Mouse (Mus musculus) testis, adult 2 months (tissue): ENCODE data around the gene Fabp1. TPM values are rescaled to one million over a fixed set of nuclear protein-coding genes. Genes with fewer than 3 reads are reported as not detected.
A peak's percentile ranks its signal among the peaks of the same experiment; 100 is the strongest.

Experiments
- H3K27ac ChIP-seq: fragments of 200-500 bp; 2 replicates; pipeline ENCODE4 v1.5.1; 2012; ENCODE audit warnings: low read depth, low read length; ENCODE audit not compliant: control insufficient read depth, insufficient read depth
- H3K27me3 ChIP-seq: fragments of 200-500 bp; 2 replicates; pipeline ENCODE4 v1.6.1; 2012; ENCODE audit warnings: mild to moderate bottlenecking, low read length, moderate library complexity; ENCODE audit not compliant: control insufficient read depth, insufficient read depth
- H3K36me3 ChIP-seq: fragments of 200-500 bp; 2 replicates; pipeline ENCODE4 v1.6.1; 2012; ENCODE audit warnings: mild to moderate bottlenecking, low read length; ENCODE audit not compliant: control insufficient read depth, insufficient read depth
- H3K4me1 ChIP-seq: fragments of 200-500 bp; 2 replicates; pipeline ENCODE4 v1.6.1; 2012; ENCODE audit warnings: low read length; ENCODE audit not compliant: control insufficient read depth, insufficient read depth
- H3K4me3 ChIP-seq: fragments of 200-500 bp; 2 replicates; pipeline ENCODE4 v1.5.1; 2012; ENCODE audit warnings: low read depth, mild to moderate bottlenecking, low read length, moderate library complexity, mixed read lengths; ENCODE audit not compliant: control insufficient read depth
- CTCF ChIP-seq: fragments of 200-500 bp; IDR thresholded peaks from 2 replicates; pipeline ENCODE4 v1.5.1; 2012; ENCODE audit warnings: low read depth, mild to moderate bottlenecking, inconsistent platforms, low read length, moderate library complexity; ENCODE audit not compliant: control insufficient read depth, insufficient read depth, insufficient replicate concordance
- POLR2A ChIP-seq: fragments of 200-500 bp; IDR thresholded peaks from 2 replicates; pipeline ENCODE4 v1.6.1; 2012; ENCODE audit warnings: low read depth, mild to moderate bottlenecking, inconsistent platforms, low read length, moderate library complexity; ENCODE audit not compliant: control insufficient read depth
- polyA plus RNA-seq: library from polyadenylated mRNA; depleted of rRNA; stranded (reverse); fragments of >200 nt; gene quantifications from 2 replicates; pipeline ENCODE4 v1.2.3, GENCODE M21; 2012

The Fabp1 gene
- polyA plus RNA-seq, 1 experiment, result 0.56 TPM

GRCm38 (mm10) chr6:71166551-71167169 is 33.0 kb upstream of the Fabp1 start:
- Histone ChIP-seq H3K4me1 (no peaks in the 10 kb centered on the region), H3K4me3 (no peak overlapping the region), H3K27me3 (no peaks in the 10 kb centered on the region), H3K36me3 (no peaks in the 10 kb centered on the region), H3K27ac (no peak overlapping the region)
- TF ChIP-seq POLR2A, result no peak
- no peak for TF ChIP-seq CTCF

- Histone ChIP-seq H3K27me3 (no peaks in the 10 kb centered on the region), H3K4me1 (no peaks in the 10 kb centered on the region), H3K4me3 (no peak overlapping the region), H3K36me3 (no peaks in the 10 kb centered on the region), H3K27ac (no peak overlapping the region)
- TF ChIP-seq CTCF, result no peak
- TF ChIP-seq POLR2A, result no peak
These were observed 26.6 kb upstream of the Fabp1 start for GRCm38 (mm10) chr6:71172812-71173580.

DNA sequence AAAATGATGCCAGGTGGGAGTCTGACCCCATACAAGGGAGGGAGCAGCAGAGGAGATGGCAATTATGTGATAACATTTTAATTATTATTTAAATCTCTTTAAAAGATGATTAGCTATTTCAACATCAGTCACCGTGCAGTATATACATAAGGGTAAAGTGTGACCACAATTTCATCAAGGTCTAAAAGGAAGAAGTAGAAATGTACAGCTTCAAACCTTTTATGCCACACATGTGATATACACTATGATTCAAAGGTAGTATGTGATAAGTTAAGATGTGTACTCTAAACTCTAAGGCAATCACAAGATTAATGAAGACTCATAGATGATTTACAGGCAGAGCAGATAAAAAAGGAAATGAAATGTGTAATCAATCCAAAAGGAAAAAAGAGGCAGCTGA is 19.0 kb upstream of the Fabp1 start:
- Histone ChIP-seq H3K27me3 (no peaks in the 10 kb centered on the region), H3K27ac (no peak overlapping the region), H3K4me3 (no peak overlapping the region), H3K4me1 (no peaks in the 10 kb centered on the region), H3K36me3 (no peaks in the 10 kb centered on the region)
- no peak for TF ChIP-seq POLR2A
- TF ChIP-seq CTCF, result no peak

DNA sequence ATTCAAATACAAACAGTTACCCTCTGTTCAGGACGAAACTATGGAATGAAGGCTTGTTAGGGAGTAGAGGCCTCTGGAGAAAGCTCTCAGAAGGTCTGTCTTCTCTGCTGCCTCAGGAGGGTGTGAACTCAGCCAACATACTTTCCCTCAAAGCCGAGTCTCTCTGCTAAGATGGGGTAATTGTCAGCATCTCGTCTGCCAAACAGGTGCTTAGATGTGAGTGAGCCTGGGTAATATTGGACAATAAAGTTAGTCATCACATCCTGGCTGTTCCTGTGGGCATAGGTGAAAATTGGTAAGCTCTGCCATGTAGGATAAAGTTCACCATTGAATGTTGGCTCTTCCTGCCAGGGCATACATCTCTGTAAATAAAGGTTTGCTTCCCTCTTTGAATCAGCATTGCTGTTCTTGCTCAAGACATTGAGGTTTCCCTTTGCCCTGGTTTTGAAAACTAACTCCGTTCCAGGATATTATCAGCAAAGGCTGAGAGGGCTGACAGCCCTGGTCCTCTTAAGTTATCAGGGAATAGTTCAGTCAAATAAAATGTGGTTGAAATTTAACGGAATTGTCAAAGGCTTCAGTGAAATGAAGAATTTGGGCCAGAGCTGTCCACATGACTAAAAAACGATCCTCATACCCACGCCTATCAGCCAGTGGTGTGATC is 14.6 kb upstream of the Fabp1 start:
- no peak overlapping the region for H3K27ac ChIP-seq
- no peaks in the 10 kb centered on the region for H3K4me1 ChIP-seq
- no peak for TF ChIP-seq CTCF
- no peak for TF ChIP-seq POLR2A
- no peaks in the 10 kb centered on the region for H3K36me3 ChIP-seq
- peak overlapping the region; percentile 73 for H3K4me3 ChIP-seq
- no peaks in the 10 kb centered on the region for H3K27me3 ChIP-seq

DNA sequence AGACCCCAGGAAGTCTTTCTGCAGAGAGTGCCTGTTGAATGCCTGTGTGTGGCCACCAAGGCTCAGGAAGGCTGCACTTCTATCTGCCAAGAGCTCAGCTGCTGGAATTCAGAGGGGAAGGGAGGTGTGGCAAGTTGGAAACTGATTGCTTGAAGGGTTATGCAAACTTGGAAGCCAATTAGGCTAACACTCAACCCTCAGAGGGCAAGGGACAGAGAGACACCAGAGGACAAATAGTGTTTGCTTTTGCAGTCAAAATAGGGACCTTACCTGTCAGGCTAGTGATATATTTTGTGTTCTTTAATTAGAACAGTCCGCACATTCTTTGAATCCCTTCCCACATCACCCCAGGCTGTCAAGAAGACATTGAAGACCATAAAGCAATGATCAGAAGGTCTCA is 10.0 kb upstream of the Fabp1 start:
- TF ChIP-seq CTCF, result no peak
- no peak for TF ChIP-seq POLR2A
- Histone ChIP-seq H3K4me1 (no peaks in the 10 kb centered on the region), H3K27me3 (no peaks in the 10 kb centered on the region), H3K27ac (no peak overlapping the region), H3K4me3 (no peak overlapping the region), H3K36me3 (no peaks in the 10 kb centered on the region)

- Histone ChIP-seq H3K4me1 (no peaks in the 10 kb centered on the region), H3K27me3 (no peaks in the 10 kb centered on the region), H3K27ac (no peak overlapping the region), H3K36me3 (no peaks in the 10 kb centered on the region), H3K4me3 (no peak overlapping the region)
- TF ChIP-seq CTCF, result no peak
- TF ChIP-seq POLR2A, result no peak
These were observed 9.1 kb upstream of the Fabp1 start for GRCm38 (mm10) chr6:71190501-71190900.

DNA sequence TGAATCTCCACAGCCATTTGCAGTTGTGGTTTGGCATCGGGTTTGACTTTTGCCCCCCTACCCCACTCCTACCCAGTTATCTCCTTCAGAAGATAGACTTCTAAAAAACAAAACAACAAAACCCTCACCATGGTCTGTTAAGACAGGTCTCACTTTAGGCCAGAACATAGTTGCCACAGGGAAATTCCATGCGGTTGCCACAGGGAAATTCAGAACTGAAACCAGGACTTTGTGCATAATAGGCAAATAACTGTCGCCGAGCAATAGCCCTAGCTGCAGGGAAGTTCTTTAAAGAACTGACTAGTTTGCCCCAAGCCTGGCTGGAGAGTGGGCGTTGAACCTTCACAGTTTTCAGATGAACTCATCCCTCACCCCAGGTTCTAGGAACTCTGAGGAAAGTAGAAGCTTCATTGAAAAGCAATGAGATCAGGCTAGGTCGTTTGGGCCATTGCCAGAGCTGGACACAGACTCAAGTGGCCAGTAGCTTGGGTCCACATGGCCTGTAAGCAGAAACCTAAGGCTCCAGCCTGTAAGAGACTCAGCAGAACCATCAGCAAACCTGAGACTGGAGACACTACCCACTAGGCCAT is 6.4 kb upstream of the Fabp1 start:
- Histone ChIP-seq H3K36me3 (no peaks in the 10 kb centered on the region), H3K27ac (no peak overlapping the region), H3K4me3 (no peak overlapping the region), H3K27me3 (no peaks in the 10 kb centered on the region), H3K4me1 (no peaks in the 10 kb centered on the region)
- no peak for TF ChIP-seq POLR2A
- no peak for TF ChIP-seq CTCF
